In genomic region chr5:107167373-107167772, GRCm38 (mm10) we compare ENCODE assay signal across 8 mouse cellular contexts.
DNase-seq lines count a peak whose midpoint lies in the region; ATAC-seq and TF ChIP-seq lines count a peak whose summit lies in the region.

No protein-coding gene starts in this region.

- no peaks in the 10 kb centered on the region for H3K36me3 ChIP-seq in midbrain, embryonic 15.5 days (replicated peaks)
- no peaks in the 10 kb centered on the region for H3K36me3 ChIP-seq in midbrain, embryonic 13.5 days
- H3K36me3 ChIP-seq in hindbrain, embryonic 13.5 days = no peaks in the 10 kb centered on the region
- no peaks in the 10 kb centered on the region for H3K36me3 ChIP-seq in small intestine, adult 2 months (ENCODE audit: control insufficient read depth, insufficient read depth, low read length)

- no peak for TF ChIP-seq POLR2A in small intestine, adult 2 months (IDR thresholded peaks at IDR 0.05; ENCODE audit: low read depth, low read length)

- no peak for TF ChIP-seq CTCF in small intestine, adult 2 months (IDR thresholded peaks at IDR 0.05; ENCODE audit: extremely low read depth, insufficient read length, insufficient replicate concordance, low read depth, low read length)

- no peaks in the 10 kb centered on the region for H3K27me3 ChIP-seq in midbrain, embryonic 15.5 days (replicated peaks)
- no peaks in the 10 kb centered on the region for H3K27me3 ChIP-seq in midbrain, embryonic 13.5 days
- no peaks in the 10 kb centered on the region for H3K27me3 ChIP-seq in hindbrain, embryonic 13.5 days
- no peaks in the 10 kb centered on the region for H3K27me3 ChIP-seq in small intestine, adult 2 months (ENCODE audit: control insufficient read depth, insufficient read depth, low read length)

- H3K4me3 ChIP-seq in midbrain, embryonic 15.5 days = no peak overlapping the region
- H3K4me3 ChIP-seq in midbrain, embryonic 13.5 days (replicated peaks) = no peak overlapping the region
- H3K4me3 ChIP-seq in hindbrain, embryonic 13.5 days = no peak overlapping the region
- H3K4me3 ChIP-seq in small intestine, adult 2 months (ENCODE audit: low read depth, low read length) = no peak overlapping the region

- no peaks in the 10 kb centered on the region for H3K9me3 ChIP-seq in midbrain, embryonic 15.5 days
- no peaks in the 10 kb centered on the region for H3K9me3 ChIP-seq in midbrain, embryonic 13.5 days
- H3K9me3 ChIP-seq in hindbrain, embryonic 13.5 days = no peaks in the 10 kb centered on the region

- H3K4me1 ChIP-seq in midbrain, embryonic 15.5 days = peaks cover 9% of the 10 kb centered on the region
- H3K4me1 ChIP-seq in midbrain, embryonic 13.5 days (replicated peaks) = peaks cover 15% of the 10 kb centered on the region
- H3K4me1 ChIP-seq in hindbrain, embryonic 13.5 days (replicated peaks) = peaks cover 14% of the 10 kb centered on the region
- H3K4me1 ChIP-seq in small intestine, adult 2 months (ENCODE audit: control insufficient read depth, insufficient read depth, insufficient read length, low read length) = no peaks in the 10 kb centered on the region

- DNase-seq in cerebellum, postnatal 4 days (ENCODE audit: low spot score in 2 of 2) = no peak
- no peak for DNase-seq in urinary bladder, postnatal 10 days (ENCODE audit: low spot score)
- DNase-seq in layer of hippocampus, adult 11-12 months (ENCODE audit: low spot score) = no peak

- ATAC-seq in cerebellum, adult (ENCODE audit: insufficient number of reproducible peaks, low FRiP score, low TSS enrichment) = peak; percentile 37; the same call in 1 of the 2 replicates
- ATAC-seq in midbrain, embryonic 15.5 days (replicated peaks) = no peak
- no peak for ATAC-seq in midbrain, embryonic 13.5 days
- no peak for ATAC-seq in hindbrain, embryonic 13.5 days (ENCODE audit: low FRiP score)

- WGBS in midbrain, embryonic 15.5 days = 60% methylated on average over 12 of the region's 12 CpGs
- WGBS in midbrain, embryonic 13.5 days = 65% methylated on average over 12 of the region's 12 CpGs
- 49% methylated on average over 12 of the region's 12 CpGs for WGBS in hindbrain, embryonic 13.5 days
- 52% methylated on average over 12 of the region's 12 CpGs for WGBS in small intestine, adult 2 months

- H3K9ac ChIP-seq in midbrain, embryonic 15.5 days = no peak overlapping the region
- H3K9ac ChIP-seq in midbrain, embryonic 13.5 days (replicated peaks) = no peak overlapping the region
- no peak overlapping the region for H3K9ac ChIP-seq in hindbrain, embryonic 13.5 days

- H3K27ac ChIP-seq in midbrain, embryonic 15.5 days = peak overlapping the region; percentile 48; the same call in 1 of the 2 replicates
- H3K27ac ChIP-seq in midbrain, embryonic 13.5 days = no peak overlapping the region
- peak overlapping the region; percentile 3; the same call in 1 of the 2 replicates for H3K27ac ChIP-seq in hindbrain, embryonic 13.5 days
- H3K27ac ChIP-seq in small intestine, adult 2 months (ENCODE audit: insufficient read depth, low read depth, low read length) = peak overlapping the region; percentile 79

- H3K4me2 ChIP-seq in midbrain, embryonic 15.5 days = peak overlapping the region; percentile 17
- no peak overlapping the region; the same call in 1 of the 2 replicates for H3K4me2 ChIP-seq in midbrain, embryonic 13.5 days (replicated peaks)
- peak overlapping the region; percentile 20 for H3K4me2 ChIP-seq in hindbrain, embryonic 13.5 days
